Mouse (Mus musculus): ENCODE measurements at regions not wholly inside any gene's neighbourhood (a gene's known extent, or its start where the extent isn't known, plus 50 kb on each side); places are given as distances from the start of the nearest gene placed in this dataset.

GRCm38 (mm10) chr15:90333766-90334165, 109.7 kb downstream of the Alg10b start:
- no peak for TF ChIP-seq CTCF (IDR thresholded peaks at IDR 0.05; ENCODE audit: low read depth, low read length)
- no peak for TF ChIP-seq POLR2A (IDR thresholded peaks at IDR 0.05; ENCODE audit: insufficient read depth, low read length)
- no peak for TF ChIP-seq EP300 (IDR thresholded peaks at IDR 0.05; ENCODE audit: insufficient read depth, low read depth, low read length)

All from ES-Bruce4 (cell line).